Mouse (Mus musculus): ENCODE results near the gene Lysmd4. TPM values are rescaled to one million over a fixed set of nuclear protein-coding genes. Genes with fewer than 3 reads are reported as not detected.

Gene Lysmd4
- total and polyA plus RNA-seq, 2 experiments = 8.3 to 9.5 TPM

- H3K79me2 ChIP-seq (ENCODE audit: control insufficient read depth, insufficient read depth, low read length) = peaks cover 9% of the 10 kb centered on the region; the same call in 1 of the 2 replicates
- no peak for TF ChIP-seq POLR2A (IDR thresholded peaks at IDR 0.05; ENCODE audit: extremely low read depth, insufficient read depth, low read length)
- TF ChIP-seq CTCF (IDR thresholded peaks at IDR 0.05; ENCODE audit: low read depth, low read length) = no peak
- H3K27me3 ChIP-seq (ENCODE audit: control insufficient read depth, insufficient read depth, low read length) = no peaks in the 10 kb centered on the region
- no peaks in the 10 kb centered on the region for H3K4me1 ChIP-seq (ENCODE audit: control insufficient read depth, insufficient read depth, low read length)
- H3K4me3 ChIP-seq (ENCODE audit: insufficient read depth, low read depth, low read length) = no peak overlapping the region
- no peak for DNase-seq (ENCODE audit: extremely low read depth, low read depth, low spot score)
- H3K27ac ChIP-seq (replicated peaks; ENCODE audit: insufficient read depth, low read depth, low read length) = no peak overlapping the region
- WGBS = 84% methylated on average over 1 of the region's 1 CpGs
- H3K36me3 ChIP-seq (ENCODE audit: control insufficient read depth, insufficient read depth, low read length) = peaks cover 2% of the 10 kb centered on the region; the same call in 1 of the 2 replicates
- H3K9ac ChIP-seq (ENCODE audit: low read depth, low read length) = no peak overlapping the region
Observed at GRCm38 (mm10) chr7:67291356-67291755, 69.0 kb downstream of the Lysmd4 start.

- WGBS = 64% methylated on average over 1 of the region's 1 CpGs
- Histone ChIP-seq H3K27ac (replicated peaks; ENCODE audit: insufficient read depth, low read depth, low read length) (no peak overlapping the region), H3K36me3 (ENCODE audit: control insufficient read depth, insufficient read depth, low read length) (no peaks in the 10 kb centered on the region; the same call in 1 of the 2 replicates), H3K4me1 (ENCODE audit: control insufficient read depth, insufficient read depth, low read length) (no peaks in the 10 kb centered on the region), H3K9ac (ENCODE audit: low read depth, low read length) (no peak overlapping the region), H3K4me3 (ENCODE audit: insufficient read depth, low read depth, low read length) (no peak overlapping the region), H3K27me3 (ENCODE audit: control insufficient read depth, insufficient read depth, low read length) (no peaks in the 10 kb centered on the region), H3K79me2 (ENCODE audit: control insufficient read depth, insufficient read depth, low read length) (no peaks in the 10 kb centered on the region; the same call in 1 of the 2 replicates)
- TF ChIP-seq POLR2A (IDR thresholded peaks at IDR 0.05; ENCODE audit: extremely low read depth, insufficient read depth, low read length) = no peak
- no peak for TF ChIP-seq CTCF (IDR thresholded peaks at IDR 0.05; ENCODE audit: low read depth, low read length)
- DNase-seq (ENCODE audit: extremely low read depth, low read depth, low spot score) = no peak
Observed at GRCm38 (mm10) chr7:67296419-67296818, 74.1 kb downstream of the Lysmd4 start.

GRCm38 (mm10) chr7:67304937-67305336, 82.6 kb downstream of the Lysmd4 start:
- Histone ChIP-seq H3K9ac (ENCODE audit: low read depth, low read length) (no peak overlapping the region), H3K4me3 (ENCODE audit: insufficient read depth, low read depth, low read length) (no peak overlapping the region), H3K36me3 (ENCODE audit: control insufficient read depth, insufficient read depth, low read length) (peaks cover 4% of the 10 kb centered on the region; the same call in 1 of the 2 replicates), H3K27ac (replicated peaks; ENCODE audit: insufficient read depth, low read depth, low read length) (no peak overlapping the region), H3K4me1 (ENCODE audit: control insufficient read depth, insufficient read depth, low read length) (no peaks in the 10 kb centered on the region), H3K79me2 (ENCODE audit: control insufficient read depth, insufficient read depth, low read length) (no peaks in the 10 kb centered on the region; the same call in 1 of the 2 replicates), H3K27me3 (ENCODE audit: control insufficient read depth, insufficient read depth, low read length) (no peaks in the 10 kb centered on the region)
- TF ChIP-seq CTCF (IDR thresholded peaks at IDR 0.05; ENCODE audit: low read depth, low read length) (no peak), POLR2A (IDR thresholded peaks at IDR 0.05; ENCODE audit: extremely low read depth, insufficient read depth, low read length) (no peak)
- WGBS = 23% methylated on average over 3 of the region's 3 CpGs
- peak; percentile 16 for DNase-seq (ENCODE audit: extremely low read depth, low read depth, low spot score)

GRCm38 (mm10) chr7:67307078-67307477, 84.7 kb downstream of the Lysmd4 start:
- DNase-seq (ENCODE audit: extremely low read depth, low read depth, low spot score) = no peak

GRCm38 (mm10) chr7:67308102-67308501, 85.8 kb downstream of the Lysmd4 start:
- Histone ChIP-seq H3K79me2 (ENCODE audit: control insufficient read depth, insufficient read depth, low read length) (peaks cover 8% of the 10 kb centered on the region; the same call in 1 of the 2 replicates), H3K4me3 (ENCODE audit: insufficient read depth, low read depth, low read length) (no peak overlapping the region), H3K9ac (ENCODE audit: low read depth, low read length) (no peak overlapping the region), H3K27ac (replicated peaks; ENCODE audit: insufficient read depth, low read depth, low read length) (no peak overlapping the region), H3K36me3 (ENCODE audit: control insufficient read depth, insufficient read depth, low read length) (peaks cover 4% of the 10 kb centered on the region; the same call in 1 of the 2 replicates), H3K4me1 (ENCODE audit: control insufficient read depth, insufficient read depth, low read length) (peaks cover 2% of the 10 kb centered on the region; the same call in 1 of the 2 replicates), H3K27me3 (ENCODE audit: control insufficient read depth, insufficient read depth, low read length) (no peaks in the 10 kb centered on the region)
- TF ChIP-seq CTCF (IDR thresholded peaks at IDR 0.05; ENCODE audit: low read depth, low read length) (no peak), POLR2A (IDR thresholded peaks at IDR 0.05; ENCODE audit: extremely low read depth, insufficient read depth, low read length) (no peak)
- no peak for DNase-seq (ENCODE audit: extremely low read depth, low read depth, low spot score)
- WGBS = 89% methylated on average over 2 of the region's 2 CpGs

More at GRCm38 (mm10) chr7:67307078-67307477, 84.7 kb downstream of the Lysmd4 start:
- H3K27ac ChIP-seq (replicated peaks; ENCODE audit: insufficient read depth, low read depth, low read length) = no peak overlapping the region
- WGBS = 93% methylated on average over 3 of the region's 3 CpGs
- peaks cover 4% of the 10 kb centered on the region; the same call in 1 of the 2 replicates for H3K36me3 ChIP-seq (ENCODE audit: control insufficient read depth, insufficient read depth, low read length)
- H3K4me3 ChIP-seq (ENCODE audit: insufficient read depth, low read depth, low read length) = no peak overlapping the region
- H3K27me3 ChIP-seq (ENCODE audit: control insufficient read depth, insufficient read depth, low read length) = no peaks in the 10 kb centered on the region
- H3K79me2 ChIP-seq (ENCODE audit: control insufficient read depth, insufficient read depth, low read length) = peaks cover 6% of the 10 kb centered on the region; the same call in 1 of the 2 replicates
- peaks cover 2% of the 10 kb centered on the region; the same call in 1 of the 2 replicates for H3K4me1 ChIP-seq (ENCODE audit: control insufficient read depth, insufficient read depth, low read length)
- no peak for TF ChIP-seq POLR2A (IDR thresholded peaks at IDR 0.05; ENCODE audit: extremely low read depth, insufficient read depth, low read length)
- TF ChIP-seq CTCF (IDR thresholded peaks at IDR 0.05; ENCODE audit: low read depth, low read length) = no peak
- no peak overlapping the region for H3K9ac ChIP-seq (ENCODE audit: low read depth, low read length)

GRCm38 (mm10) chr7:67310151-67310550, 87.8 kb downstream of the Lysmd4 start:
- Histone ChIP-seq H3K9ac (ENCODE audit: low read depth, low read length) (no peak overlapping the region), H3K4me1 (ENCODE audit: control insufficient read depth, insufficient read depth, low read length) (peaks cover 2% of the 10 kb centered on the region; the same call in 1 of the 2 replicates), H3K79me2 (ENCODE audit: control insufficient read depth, insufficient read depth, low read length) (peaks cover 8% of the 10 kb centered on the region; the same call in 1 of the 2 replicates), H3K27ac (replicated peaks; ENCODE audit: insufficient read depth, low read depth, low read length) (no peak overlapping the region), H3K36me3 (ENCODE audit: control insufficient read depth, insufficient read depth, low read length) (peaks cover 2% of the 10 kb centered on the region), H3K27me3 (ENCODE audit: control insufficient read depth, insufficient read depth, low read length) (no peaks in the 10 kb centered on the region), H3K4me3 (ENCODE audit: insufficient read depth, low read depth, low read length) (no peak overlapping the region)
- TF ChIP-seq POLR2A (IDR thresholded peaks at IDR 0.05; ENCODE audit: extremely low read depth, insufficient read depth, low read length) (no peak), CTCF (IDR thresholded peaks at IDR 0.05; ENCODE audit: low read depth, low read length) (no peak)
- DNase-seq (ENCODE audit: extremely low read depth, low read depth, low spot score) = no peak
- 34% methylated on average over 2 of the region's 2 CpGs for WGBS

Data from liver, adult 2 months (tissue).